Mouse (Mus musculus): Measurements from ENCODE around the gene Pde1b.

DNA sequence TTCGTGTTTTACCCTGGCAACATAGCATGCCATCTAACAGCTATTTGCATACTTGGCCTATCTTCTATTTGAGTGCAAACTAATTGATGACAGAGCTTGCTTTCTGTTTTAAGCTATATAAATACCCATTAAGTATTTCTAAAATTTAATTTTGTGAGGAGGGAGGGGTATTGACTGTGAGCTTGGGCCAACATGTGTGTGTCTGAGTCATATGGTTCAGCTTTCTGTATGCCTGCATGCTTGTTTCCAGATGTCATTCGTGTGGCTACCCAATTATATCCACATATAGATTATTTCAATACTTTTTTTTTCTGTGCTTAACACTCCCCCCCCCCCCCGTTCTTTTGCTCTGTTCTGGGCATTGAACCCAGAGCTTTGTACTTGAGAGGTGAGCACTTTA lies 30.6 kb upstream of the Pde1b start:
- TF ChIP-seq ZNF384 (IDR thresholded peaks at IDR 0.05; ENCODE audit: low read depth, low read length) (no peak), HCFC1 (IDR thresholded peaks at IDR 0.05; ENCODE audit: borderline replicate concordance, insufficient read depth, low read length) (no peak), MAFK (IDR thresholded peaks at IDR 0.05; ENCODE audit: insufficient read depth, low read depth, low read length) (no peak), ZC3H11A (IDR thresholded peaks at IDR 0.05; ENCODE audit: borderline replicate concordance, low read depth, low read length) (no peak)

Measured in ES-E14 (cell line).